Mouse (Mus musculus) spleen, postnatal 4 days (tissue): ENCODE results near the gene Add3.

Experiments
- DNase-seq, 2 experiments: peaks; one replicate each; pipeline ENCODE4 v3.0.0; 2022; ENCODE audit warnings: low spot score in 2 of 2

Add3 gene

DNA sequence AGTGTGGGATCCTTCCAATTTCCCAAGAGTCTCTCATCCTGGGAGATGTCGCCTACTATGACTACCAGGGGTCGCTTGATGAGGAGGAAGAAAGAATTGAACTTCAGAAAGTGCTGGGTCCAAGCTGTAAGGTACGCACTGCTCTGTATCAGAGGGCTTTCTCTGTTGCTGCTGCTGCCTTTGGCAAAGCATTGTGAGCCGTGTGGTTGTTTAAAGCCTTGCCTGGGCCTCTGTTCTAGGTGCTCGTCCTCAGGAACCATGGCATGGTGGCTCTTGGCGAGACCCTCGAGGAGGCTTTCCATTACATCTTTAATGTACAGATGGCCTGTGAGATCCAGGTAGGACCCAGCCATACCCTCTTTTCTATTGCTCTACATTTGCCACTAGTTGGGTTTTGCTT is 93.3 kb downstream of the Add3 start:
- DNase-seq, result peak; percentile 11 to 51

- no peak for DNase-seq
Measured at GRCm38 (mm10) chr19:53241806-53242205, 101.6 kb downstream of the Add3 start.

DNA sequence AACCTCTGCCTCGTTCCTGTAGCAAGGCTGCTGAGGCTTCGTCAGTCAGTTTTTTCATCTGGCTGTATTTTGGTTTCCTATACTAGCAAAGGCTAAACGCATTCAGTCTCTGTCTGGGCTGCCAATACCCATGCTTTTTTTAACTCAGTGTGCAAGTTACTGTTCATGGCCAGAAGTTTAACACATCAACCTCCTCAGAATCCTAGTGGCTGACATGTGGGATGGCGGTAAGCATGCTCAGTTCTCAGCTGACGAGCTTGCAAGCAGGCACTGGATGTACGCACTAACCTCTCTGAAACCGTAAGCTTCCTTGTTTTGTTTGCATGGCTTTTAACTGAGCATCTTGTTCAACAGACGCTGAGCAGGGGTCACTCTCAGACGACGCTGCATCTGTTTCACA is 103.7 kb downstream of the Add3 start:
- no peak for DNase-seq

DNA sequence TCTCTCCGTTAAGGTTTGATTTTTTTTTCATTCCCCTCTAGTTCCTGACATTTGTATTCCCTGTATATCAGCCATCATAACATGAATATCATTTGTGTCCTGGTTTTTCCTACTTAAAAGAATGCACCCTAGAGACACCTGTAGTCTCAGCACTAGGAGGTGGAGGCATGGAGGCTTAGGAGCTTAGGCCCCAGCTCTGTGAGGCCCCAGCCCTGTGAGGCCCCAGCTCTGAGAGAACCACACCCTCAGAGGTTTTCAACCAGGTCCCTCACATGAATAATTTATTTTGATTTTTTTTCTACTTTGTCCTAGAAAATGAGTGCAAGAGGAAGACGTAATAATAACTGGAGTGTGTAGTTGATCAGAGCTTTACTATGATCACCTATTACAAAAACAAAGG is 107.3 kb downstream of the Add3 start:
- DNase-seq, result no peak

DNA sequence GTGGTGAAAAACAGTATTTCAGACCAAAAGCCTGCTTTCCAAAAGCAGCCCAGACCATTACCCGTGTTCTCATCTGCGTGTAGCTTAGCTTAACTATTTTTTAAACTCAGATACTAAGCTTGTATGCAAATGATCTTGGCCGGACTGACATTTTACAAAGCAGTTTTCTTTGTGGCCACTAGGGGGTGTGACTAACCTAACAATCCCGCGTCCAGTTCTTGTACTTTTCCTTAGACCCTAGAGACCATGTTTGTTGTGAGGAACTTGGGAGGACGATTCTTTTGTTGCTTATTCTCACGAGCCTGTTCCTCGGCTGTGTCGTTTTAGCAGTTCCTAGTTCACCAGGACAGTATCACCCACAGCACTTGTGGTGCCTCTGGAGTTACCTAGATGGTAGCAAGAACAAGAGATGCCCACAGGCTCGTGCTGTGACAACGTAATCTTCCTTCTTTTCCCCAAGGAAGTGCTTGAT is 107.8 kb downstream of the Add3 start:
- peak in 1 of 2 experiments; percentile 71 for DNase-seq

DNA sequence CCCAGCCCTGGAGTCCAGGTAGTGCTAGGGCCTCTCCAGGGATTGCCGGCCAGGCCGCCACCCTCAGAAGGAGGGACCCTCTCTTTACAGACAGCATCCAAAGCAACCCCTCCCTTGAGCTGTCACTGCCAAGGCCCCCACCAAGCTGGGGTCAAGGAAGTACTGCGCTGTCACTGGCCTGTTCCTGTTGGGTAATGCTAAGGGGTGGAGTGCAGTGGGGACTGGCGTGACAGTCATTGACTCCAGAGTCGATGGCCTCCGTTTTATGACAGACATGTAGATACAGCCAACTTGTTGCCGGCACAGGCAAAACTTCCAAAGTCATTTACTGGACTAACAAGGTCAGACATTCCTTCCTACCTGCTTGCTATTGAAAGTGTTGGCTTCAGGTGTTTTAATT is 110.8 kb downstream of the Add3 start:
- DNase-seq, result no peak

GRCm38 (mm10) chr19:53251656-53252055 is 111.4 kb downstream of the Add3 start:
- no peak for DNase-seq

- peak in 1 of 2 experiments; percentile 70 for DNase-seq
Measured at GRCm38 (mm10) chr19:53252111-53253028, 112.1 kb downstream of the Add3 start.

DNA sequence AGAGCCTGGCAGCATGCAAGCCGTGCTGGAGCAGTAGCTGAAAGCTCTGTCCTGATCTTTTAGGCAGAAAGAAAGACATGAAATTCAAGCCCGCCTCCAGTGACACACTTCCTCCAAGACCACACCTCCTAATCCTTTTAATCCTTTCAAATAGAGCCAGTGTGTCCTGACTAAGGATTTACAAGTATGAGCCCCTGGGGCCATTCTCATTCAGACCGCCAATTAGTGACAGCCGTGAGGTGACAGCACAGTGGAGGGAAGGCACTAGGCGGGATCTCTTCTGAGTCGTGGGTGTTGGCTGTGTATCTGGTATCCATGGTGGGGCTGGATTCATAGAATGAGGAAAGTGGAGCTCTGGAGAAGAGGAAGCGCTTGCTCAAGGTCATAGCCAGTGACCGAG is 116.1 kb downstream of the Add3 start:
- DNase-seq, result no peak

DNA sequence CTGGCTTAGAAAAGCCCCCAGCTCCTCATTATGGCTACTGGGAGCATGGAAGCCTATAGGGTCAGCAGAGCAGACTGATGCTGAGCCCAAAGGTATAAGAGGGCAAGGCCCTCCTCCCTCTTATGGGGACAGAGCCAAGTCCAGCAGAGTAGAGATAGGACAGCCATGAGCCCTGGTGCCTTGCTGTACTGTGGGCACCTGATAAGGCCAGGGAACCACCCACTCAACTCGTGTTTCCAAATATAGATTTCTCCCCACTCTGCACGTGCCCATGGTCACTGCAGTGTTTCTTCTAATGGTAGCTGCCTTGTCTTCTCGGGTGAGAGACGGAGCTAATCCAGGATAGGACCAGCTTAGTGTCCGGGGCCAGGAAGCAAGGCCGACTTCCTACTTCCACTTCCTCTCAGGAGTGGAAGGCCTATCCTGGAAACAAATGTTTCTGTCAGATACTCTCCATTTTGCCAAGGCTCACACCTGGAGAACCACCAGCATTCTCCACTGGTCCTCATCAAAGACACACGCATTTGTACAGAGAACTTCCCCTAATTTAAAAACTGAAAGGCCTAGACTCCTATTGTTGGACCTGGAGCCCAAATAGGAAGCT is 116.8 kb downstream of the Add3 start:
- DNase-seq, result peak; percentile 77 to 80

GRCm38 (mm10) chr19:53257631-53258560 is 117.7 kb downstream of the Add3 start:
- DNase-seq, result peak; percentile 88 to 89

DNA sequence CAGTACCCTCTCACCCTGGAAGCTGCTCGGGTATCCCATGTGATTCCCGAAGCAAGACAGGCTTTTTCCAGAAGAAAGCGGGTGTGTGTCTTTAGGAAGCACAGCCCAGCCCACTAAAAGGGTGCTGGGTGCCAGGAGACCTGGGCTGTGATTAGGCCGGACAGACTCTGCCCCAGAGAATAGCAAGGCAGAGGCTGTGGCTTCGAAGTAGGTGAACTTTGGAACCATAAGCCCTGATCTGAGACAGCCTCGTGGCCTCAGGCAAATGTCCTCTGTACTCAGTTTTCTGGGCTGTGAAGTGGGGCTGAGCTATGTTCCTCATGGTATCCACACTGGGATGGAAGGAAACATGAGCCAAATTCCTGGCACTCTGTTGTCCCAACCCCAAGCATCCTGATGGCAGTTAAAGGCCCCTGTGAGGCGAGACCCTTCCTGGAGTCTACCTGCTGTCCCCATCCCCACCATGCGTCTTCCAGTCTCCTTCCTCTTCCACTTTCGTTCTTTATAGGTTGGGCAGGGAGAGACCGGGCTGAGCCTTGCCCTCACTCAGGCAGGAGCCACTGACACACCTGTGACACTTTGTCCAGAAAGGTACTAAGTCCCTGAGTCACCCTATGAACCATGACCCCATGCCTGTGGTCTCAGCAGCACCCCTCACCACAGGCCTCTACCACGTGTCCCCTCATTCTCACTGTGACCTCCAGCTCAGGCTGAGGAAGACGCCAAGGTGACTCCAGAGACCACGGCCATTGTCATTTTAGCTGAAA is 118.7 kb downstream of the Add3 start:
- DNase-seq, result no peak

DNA sequence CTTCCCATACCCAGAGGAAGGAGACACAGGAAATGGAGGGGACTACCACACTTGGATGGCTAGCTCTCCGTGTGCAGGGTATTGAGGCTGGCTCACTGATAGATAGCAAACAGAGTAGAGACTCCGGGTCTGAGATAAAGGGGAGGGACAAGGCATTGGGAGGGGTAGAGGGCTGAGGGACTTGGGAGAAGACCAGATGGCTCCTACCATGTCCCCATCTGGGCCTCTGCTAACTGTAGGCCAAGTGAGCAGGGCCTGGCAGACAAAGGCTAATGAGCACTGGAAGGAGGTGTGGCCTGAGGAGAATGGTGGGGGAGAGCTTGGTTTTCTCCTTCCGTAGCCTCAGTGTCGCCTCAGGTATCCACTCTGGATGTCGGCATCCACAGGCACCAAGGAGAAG is 119.3 kb downstream of the Add3 start:
- DNase-seq, result no peak

DNA sequence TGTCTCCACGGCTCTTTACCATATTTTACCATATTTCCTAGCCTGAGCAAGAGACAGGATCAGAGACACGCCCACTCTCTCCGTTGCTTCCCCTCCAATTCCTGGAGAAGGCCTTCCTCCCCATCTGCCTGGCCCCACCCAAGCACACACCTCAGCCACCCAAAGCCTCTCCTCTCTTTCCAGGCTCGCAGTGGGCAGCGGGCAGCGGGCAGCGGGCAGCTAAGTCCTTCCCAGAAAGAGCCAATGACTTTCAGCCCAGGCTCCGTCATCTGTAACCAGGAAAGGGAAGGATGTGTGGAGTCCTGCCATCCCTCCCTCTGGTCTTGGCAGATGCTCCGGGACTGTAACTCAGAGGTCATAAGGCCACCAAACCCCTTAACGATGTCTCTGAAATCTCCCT is 120.0 kb downstream of the Add3 start:
- no peak for DNase-seq

DNA sequence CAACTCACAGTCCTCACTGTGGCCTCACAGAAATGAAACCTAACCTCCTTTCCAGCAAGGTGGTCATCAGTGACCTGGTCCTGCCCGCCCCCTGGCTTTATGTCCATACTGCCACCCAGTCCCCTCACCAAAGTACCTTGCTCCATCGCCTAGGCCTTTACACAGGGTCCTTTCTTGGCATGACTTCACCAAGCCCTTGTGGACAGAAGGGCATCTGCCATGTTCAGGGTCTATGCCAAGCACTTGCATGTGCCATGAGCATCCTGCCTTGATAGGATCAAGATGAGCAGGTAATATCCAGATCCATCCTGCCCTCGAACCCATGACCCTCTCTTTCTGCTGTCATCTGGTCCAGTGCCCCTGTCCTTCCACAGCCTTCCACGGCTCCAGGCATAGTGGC is 120.6 kb downstream of the Add3 start:
- no peak for DNase-seq

DNA sequence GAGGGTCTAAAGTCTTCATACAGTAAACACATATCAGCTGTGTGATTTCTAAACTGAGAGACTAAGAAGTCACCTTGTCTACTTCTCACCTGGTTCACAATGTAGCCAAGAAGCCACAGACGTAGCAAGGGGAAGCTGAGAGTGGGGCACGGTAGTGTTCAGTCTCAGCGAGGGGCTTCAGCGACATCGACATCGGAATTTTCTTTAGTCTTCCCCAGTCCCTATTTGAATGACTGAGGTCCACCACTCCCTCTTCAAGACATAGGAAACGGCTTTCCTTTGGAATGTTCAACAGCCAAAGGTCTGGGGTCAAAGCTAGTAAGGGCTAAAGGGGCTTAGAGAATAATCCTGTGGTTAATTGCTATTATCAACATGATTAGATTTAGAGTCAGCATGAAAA is 121.8 kb downstream of the Add3 start:
- DNase-seq, result no peak

DNA sequence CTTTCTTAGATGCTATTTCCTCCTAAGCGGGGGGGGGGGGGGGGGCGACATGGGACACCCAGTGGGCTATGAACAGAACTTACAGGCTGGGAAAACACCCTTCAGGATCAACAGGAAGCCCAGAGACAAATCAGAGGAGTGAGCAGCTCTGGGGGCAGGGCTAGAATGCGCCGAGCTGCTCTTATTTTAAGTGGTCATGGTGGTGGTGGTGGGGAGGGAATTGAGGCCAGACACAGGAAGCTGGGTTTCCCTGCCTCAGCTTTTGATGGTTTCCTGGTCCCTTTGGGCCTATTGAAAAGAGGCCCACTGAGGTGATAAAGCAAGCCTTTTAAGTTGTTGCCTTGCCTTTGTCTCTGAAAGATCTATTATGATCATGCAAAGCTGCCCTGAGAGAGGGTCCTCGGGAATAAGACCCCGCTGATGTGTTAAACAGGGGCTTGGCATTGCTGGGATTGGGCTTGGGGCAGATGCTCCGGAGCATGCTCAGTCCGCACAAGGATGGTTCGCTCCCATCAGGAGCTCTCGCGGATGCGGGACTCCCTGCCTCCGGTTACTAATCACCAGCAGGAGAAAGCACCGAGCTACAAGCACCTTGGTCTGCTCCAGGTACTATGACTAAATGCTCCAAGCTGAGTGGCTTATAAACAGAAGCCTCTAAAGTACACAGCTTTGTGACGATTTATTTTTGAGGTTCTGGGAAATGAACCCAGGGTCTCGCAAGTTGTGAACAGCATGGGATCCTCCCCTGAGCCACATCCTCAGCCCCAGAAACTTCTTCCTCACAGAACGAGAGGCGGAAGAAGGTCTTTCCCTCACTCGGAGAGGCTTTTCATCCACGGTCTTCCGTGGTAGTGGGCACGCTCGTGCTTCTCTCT is 123.9 kb downstream of the Add3 start:
- DNase-seq, result no peak

DNA sequence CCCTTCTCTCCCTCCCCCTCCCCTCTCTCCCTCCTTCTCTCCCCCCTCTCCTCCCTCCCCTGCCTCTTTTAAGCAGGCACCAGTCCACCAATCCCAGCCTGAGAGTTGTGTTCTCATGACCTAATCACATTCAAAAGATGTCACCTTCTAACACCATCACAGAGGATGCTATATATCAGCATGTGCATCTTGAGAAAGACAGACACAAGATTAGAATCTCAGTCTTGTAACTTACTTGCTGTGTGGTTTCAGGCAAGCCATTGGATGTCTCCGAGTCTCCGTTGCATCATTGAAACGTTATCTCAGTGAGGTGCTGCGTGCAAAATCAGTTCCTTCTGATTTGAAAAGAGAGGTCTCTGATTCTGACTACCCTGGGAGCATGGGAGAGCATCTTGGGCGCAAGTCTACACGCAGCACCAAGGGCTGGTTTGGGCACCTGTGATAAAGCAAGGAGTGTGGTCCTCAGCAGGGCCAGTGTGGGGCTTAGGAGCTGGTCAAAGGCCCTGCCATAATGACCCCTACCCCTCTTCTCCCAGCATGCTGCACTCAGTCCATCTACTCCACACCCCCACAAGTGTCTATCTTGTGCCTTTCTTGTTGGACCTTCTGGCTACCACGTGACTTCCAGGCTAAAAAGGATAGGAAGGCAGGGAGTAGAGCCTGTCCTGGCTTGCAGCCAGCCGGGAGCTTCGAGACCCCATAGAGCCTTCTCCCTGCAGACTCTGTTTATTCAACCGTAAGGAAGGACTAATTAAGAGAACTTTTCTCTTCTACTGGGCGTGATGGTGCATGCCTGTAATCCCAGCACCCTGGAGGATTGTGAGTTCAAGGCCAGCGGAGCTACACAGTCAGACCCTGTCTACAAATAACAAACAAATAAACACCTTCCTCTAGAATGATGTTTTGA is 124.8 kb downstream of the Add3 start:
- no peak for DNase-seq

- DNase-seq, result no peak
Measured at GRCm38 (mm10) chr19:53267305-53267704, 127.1 kb downstream of the Add3 start.
